Mouse (Mus musculus): Measurements from ENCODE around the gene Msl1.
"Not testable (repeated sequence)": the region's sequence is repeated elsewhere in the genome, so short reads cannot be mapped to it uniquely, and the experiment has no call there.

Gene Msl1

DNA sequence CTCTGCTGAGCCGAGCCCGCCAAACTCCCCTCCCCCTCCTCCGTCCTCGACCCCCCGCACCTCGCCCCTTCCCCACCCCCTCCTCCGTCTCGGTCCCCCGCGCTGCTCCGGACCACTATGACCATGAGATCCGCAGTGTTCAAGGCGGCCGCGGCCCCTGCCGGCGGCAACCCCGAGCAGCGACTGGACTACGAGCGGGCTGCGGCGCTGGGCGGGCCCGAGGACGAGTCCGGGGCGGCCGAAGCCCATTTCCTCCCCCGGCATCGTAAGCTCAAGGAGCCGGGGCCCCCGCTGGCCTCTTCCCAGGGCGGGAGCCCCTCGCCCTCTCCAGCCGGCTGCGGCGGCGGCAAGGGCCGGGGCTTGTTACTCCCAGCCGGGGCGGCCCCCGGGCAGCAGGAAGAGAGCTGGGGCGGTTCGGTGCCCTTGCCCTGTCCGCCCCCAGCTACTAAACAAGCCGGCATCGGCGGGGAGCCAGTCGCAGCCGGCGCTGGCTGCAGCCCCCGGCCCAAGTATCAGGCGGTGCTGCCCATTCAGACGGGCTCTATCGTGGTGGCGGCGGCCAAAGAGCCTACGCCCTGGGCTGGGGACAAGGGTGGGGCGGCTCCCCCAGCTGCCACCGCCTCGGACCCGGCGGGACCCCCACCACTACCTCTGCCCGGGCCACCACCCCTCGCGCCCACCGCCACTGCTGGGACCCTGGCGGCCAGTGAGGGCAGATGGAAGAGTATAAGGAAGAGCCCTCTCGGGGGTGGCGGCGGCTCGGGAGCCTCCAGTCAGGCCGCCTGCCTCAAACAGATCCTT is 598 bp downstream of the Msl1 start:
- peak; percentile 71 for DNase-seq (ENCODE audit: low read depth)

- DNase-seq (ENCODE audit: low read depth) = peak; percentile 79
Measured at GRCm38 (mm10) chr11:98796515-98797216, 1.4 kb downstream of the Msl1 start.

- DNase-seq (ENCODE audit: low read depth) = peak; percentile 43
Measured at GRCm38 (mm10) chr11:98797306-98797705, 2.0 kb downstream of the Msl1 start.

GRCm38 (mm10) chr11:98797909-98798308 is 2.6 kb downstream of the Msl1 start:
- peak; percentile 40 for DNase-seq (ENCODE audit: low read depth)

DNA sequence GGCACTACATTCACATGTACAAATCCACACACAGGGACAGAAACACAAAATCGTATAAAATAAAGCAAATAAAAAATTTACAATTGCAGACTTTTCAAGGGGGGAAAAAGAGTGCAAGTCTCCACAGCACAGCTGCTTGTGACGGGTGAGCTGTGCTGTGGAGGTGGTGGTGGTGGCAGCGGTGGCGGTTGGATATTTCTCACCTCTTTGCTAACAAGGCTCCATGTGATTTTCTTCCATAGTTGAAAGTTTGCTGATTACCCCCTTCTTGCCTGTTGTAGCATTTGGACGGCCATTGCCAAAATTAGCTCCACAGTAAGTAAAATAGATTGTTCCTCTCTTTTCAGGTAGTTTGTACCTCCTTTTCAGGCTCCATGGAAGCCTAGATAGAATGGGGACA is 9.3 kb downstream of the Msl1 start, which contains the start of gene Casc3:
Gene Casc3 (plus strand): TSS at position 301 of the 400 bp plus-strand sequence.
- DNase-seq (ENCODE audit: low read depth) = no peak

- peak; percentile 17 for DNase-seq (ENCODE audit: low read depth)
Measured at GRCm38 (mm10) chr11:98808417-98808816, 13.1 kb downstream of the Msl1 start.

DNA sequence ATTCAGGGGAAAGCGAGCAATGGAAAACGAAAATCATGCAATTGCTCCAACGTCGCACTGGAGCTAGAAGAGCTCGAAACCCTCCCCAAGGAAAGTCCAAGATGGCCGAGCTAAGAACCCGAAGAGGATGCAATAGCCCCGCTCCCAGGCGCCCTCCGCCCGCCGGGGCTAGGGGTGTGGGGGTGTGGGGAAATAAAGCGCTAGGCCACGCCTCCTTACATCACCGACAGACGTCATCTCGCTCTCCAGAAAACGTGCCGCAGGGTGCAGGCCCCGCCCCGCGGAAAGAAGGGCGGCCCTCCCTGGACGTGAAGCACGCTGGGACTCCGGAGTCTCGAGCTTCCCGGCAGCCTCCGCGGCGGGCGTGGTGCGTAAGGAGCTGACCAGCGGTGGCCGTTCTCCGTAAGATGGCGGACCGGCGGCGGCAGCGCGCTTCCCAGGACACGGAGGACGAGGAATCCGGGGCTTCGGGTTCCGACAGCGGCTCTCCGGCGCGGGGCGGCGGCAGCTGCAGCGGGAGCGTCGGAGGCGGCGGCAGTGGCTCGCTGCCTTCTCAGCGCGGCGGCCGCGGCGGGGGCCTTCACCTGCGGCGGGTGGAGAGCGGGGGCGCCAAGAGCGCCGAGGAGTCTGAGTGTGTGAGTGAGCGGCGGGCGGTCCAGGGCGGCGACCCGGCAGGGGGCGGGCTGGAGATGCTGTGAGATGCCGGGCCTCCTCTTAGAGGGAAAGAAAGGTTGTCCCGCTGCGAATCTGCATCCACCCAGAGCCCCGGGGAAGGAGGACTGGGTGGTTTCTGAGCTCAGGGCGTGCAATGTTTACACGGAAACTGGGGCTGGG is 14.4 kb downstream of the Msl1 start:
- DNase-seq (ENCODE audit: low read depth) = peak; percentile 99

GRCm38 (mm10) chr11:98810686-98811085 is 15.4 kb downstream of the Msl1 start:
- DNase-seq (ENCODE audit: low read depth) = no peak

DNA sequence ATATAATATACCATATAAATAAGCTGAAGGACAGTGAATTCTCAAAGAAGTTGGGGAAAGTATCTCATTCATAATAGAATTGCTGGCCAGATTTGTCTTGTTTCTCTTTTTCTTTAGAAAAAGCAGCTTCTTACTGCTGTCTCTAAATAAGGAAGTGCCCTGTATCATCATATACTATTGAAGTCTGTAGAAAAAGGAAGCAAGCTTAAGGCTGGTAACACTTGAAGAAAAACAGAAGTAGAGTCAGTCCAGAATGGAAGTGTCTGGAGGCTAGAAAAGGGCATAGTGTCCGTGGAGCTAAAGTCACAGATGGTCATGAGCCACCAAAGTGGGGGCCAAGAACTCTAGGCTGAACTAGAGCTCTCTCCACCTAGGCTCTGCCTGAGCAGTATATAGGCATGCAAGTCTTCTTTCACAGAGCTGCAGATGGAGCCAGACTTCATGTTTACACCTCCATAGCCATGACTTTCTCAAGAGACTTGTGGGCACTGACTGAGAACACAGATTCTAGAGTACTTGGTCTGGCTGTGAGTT is 21.5 kb downstream of the Msl1 start:
- no peak for DNase-seq (ENCODE audit: low read depth)

- no peak for DNase-seq (ENCODE audit: low read depth)
Measured at GRCm38 (mm10) chr11:98820968-98821367, 25.7 kb downstream of the Msl1 start.

DNA sequence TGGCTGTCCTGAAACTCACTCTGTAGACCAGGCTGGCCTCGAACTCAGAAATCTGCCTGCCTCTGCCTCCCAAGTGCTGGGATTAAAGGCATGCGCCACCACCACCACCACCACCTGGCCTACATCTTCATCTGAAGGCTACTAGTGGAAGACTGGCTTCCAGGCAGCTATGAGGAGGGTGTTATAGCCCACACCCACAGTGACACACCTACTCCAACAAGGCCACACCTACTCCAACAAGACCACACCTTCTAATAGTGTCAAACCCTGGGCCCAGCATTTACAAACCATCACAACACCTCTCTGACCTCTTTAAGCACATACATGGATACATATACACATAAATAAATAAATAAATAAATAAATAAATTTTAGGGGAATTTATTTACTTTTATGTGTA is 30.8 kb downstream of the Msl1 start:
- DNase-seq (ENCODE audit: low read depth) = not testable (repeated sequence)

GRCm38 (mm10) chr11:98827877-98828276 is 32.6 kb downstream of the Msl1 start:
- DNase-seq (ENCODE audit: low read depth) = no peak

DNA sequence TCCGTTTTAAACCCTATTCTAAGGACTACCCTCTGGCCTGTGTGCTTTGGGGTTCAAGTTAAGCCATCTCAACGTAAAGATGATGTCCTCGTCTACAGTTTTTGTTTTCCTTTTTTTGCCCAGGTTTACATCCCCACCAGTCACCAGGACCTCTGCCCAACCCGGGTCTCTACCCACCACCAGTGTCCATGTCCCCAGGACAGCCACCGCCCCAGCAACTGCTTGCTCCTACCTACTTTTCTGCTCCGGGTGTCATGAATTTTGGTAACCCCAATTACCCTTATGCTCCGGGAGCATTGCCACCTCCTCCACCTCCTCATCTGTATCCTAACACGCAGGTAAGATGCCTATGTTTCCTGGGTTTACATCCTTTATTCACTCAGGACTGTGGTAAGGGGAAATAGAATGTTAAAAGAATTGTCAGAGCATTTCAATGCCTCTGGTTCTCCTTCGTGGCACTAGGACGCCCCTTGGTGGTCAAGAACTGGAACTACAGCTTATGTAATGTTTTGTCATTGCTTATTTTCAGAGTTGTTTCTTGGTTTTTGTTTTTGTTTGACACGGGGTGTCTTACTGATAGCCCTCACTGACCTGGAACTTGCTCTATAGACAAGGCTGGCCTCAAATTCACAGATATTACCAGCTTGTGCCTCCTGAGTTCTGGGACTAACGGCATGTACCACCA is 33.9 kb downstream of the Msl1 start:
- peak; percentile 74 for DNase-seq (ENCODE audit: low read depth)

GRCm38 (mm10) chr11:98829875-98830274 is 34.6 kb downstream of the Msl1 start:
- DNase-seq (ENCODE audit: low read depth) = no peak

DNA sequence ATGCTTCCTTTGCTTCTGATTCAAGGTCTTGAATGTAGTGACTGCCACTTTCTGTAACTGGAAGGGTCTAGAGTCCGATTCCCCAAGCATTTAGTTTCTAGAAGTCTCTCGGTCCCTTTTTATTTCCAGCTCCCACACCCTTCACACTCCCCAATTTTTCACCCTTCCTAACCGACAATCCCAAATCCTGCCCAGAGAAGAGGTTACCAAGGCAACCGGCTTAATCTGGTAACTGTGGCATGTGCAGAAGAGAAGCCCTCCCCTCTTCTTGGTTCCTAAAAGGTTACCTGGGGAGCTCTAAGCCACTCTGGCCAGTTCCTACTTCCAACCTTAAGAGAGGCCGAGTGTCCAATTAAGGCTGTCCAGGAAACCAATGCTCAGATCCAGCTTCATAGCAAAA is 40.0 kb downstream of the Msl1 start:
- no peak for DNase-seq (ENCODE audit: low read depth)

DNA sequence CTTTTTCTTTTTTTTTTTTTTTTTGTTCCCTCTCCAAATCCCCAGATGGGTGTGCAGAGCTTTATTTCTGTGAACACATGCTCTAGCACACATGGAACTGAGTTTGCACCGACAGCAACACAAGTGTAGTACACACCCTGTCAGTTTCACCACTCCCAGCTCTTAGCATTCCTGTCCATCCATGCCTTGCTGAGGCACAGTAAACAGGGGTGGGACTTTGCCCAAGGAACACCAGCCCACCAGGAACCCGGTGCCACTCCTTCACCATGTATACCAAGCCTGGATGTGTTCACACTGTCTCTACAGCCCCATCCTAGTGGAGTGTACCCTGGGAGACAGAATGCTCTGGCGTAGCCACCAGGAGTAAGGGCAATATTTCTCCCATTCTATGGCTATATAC is 40.4 kb downstream of the Msl1 start:
- DNase-seq (ENCODE audit: low read depth) = no peak

- DNase-seq (ENCODE audit: low read depth) = no peak
Measured at GRCm38 (mm10) chr11:98836128-98836527, 40.8 kb downstream of the Msl1 start.

DNA sequence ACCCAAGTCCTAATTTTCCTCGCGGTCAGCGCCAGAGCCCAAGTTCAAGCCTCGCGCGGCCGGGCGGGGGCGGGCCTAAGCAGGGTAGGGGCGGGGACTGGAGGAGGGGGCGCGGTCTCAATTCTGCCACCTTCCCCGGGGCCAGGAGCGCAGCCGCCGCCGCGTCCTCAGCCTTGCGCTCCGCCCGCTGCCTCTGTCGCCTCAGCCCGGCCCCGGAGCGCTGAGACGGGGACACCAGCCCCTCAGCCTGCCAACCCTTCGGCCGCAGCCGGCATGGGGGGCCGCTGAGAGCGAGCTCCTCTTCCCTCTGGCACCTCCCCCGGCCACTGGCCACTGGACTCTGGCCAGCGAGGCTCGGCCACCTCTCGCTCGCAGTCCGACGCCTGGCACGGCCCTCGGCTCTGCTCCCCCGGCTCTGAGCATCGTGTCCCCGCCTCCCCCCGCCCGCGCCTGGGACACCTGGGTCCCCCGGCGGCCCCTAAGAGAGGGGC is 41.4 kb downstream of the Msl1 start, which contains the start of gene Rapgefl1:
Gene Rapgefl1 (plus strand): TSS at position 135 of the 491 bp plus-strand sequence.
- peak; percentile 86 for DNase-seq (ENCODE audit: low read depth)

GRCm38 (mm10) chr11:98837231-98837704 is 42.0 kb downstream of the Msl1 start:
- DNase-seq (ENCODE audit: low read depth) = peak; percentile 13

GRCm38 (mm10) chr11:98837917-98838316 is 42.6 kb downstream of the Msl1 start:
- no peak for DNase-seq (ENCODE audit: low read depth)

DNA sequence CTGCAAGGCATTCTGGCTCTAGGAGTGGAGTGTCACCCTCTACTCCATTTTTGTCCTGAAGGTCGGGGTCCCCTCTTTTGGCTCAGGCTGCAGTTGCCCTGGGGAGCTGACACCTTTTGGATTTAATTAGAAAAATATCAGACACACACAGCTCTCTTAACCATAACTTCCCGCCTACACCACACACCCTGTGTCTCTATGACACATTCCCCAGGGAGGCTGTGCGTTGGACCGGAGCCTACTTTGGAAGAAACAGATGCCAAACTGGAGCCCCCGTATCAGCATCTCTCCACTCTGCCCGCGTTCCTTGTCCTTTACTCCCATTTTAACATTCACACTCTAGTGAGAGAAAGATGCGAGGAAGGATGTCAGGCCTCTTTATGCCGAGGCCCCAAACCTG is 43.2 kb downstream of the Msl1 start:
- no peak for DNase-seq (ENCODE audit: low read depth)

Data from NIH3T3 (cell line).